Mouse (Mus musculus) stomach, postnatal 0 days (tissue): ENCODE data around the gene Carmil1. TPM values are rescaled to one million over a fixed set of nuclear protein-coding genes. Genes with fewer than 3 reads are reported as not detected.

Experiments
- ATAC-seq: fragments of 200-750 bp; cut with Nextera tagmentation; 2 replicates; pipeline ENCODE4 v1.8.0; 2017; ENCODE audit not compliant: low FRiP score, low TSS enrichment
- DNase-seq: peaks from one replicate; pipeline ENCODE4 v3.0.0-alpha.2; 2016; ENCODE audit warnings: low spot score
- H3K27ac ChIP-seq: fragments of 300-500 bp; sonication (generic); replicated peaks from 2 replicates; pipeline ENCODE4 v1.5.1; 2014; ENCODE audit warnings: mild to moderate bottlenecking, control low read depth
- H3K27me3 ChIP-seq: fragments of 300-500 bp; sonication (generic); 2 replicates; pipeline ENCODE4 v1.6.1; 2014; ENCODE audit warnings: low read length; ENCODE audit not compliant: control insufficient read depth, insufficient read depth
- H3K36me3 ChIP-seq: fragments of 300-500 bp; sonication (generic); 2 replicates; pipeline ENCODE4 v1.6.1; 2014; ENCODE audit warnings: low read length, mixed read lengths; ENCODE audit not compliant: control insufficient read depth, insufficient read depth
- H3K4me1 ChIP-seq: fragments of 300-500 bp; sonication (generic); replicated peaks from 2 replicates; pipeline ENCODE4 v1.6.1; 2014; ENCODE audit warnings: antibody characterized with exemption; ENCODE audit not compliant: control insufficient read depth, insufficient read depth
- H3K4me2 ChIP-seq: fragments of 300-500 bp; sonication (generic); replicated peaks from 2 replicates; pipeline ENCODE4 v1.6.1; 2014; ENCODE audit warnings: low read depth, mild to moderate bottlenecking, control low read depth, moderate library complexity
- H3K4me3 ChIP-seq: fragments of 300-500 bp; sonication (generic); 2 replicates; pipeline ENCODE4 v1.5.1; 2014; ENCODE audit warnings: low read depth, low read length, control low read depth
- H3K9ac ChIP-seq: fragments of 300-500 bp; sonication (generic); 2 replicates; pipeline ENCODE4 v1.6.1; 2014; ENCODE audit warnings: mild to moderate bottlenecking, low read length, control low read depth, mixed read lengths
- H3K9me3 ChIP-seq: fragments of 300-500 bp; sonication (generic); 2 replicates; pipeline ENCODE4 v1.6.1; 2016; ENCODE audit warnings: low read length; ENCODE audit not compliant: control insufficient read depth
- CTCF ChIP-seq: IDR thresholded peaks from 2 replicates; pipeline ENCODE4 v1.5.1; 2016; ENCODE audit warnings: antibody characterized with exemption, low read depth, mild to moderate bottlenecking, moderate library complexity
- EP300 ChIP-seq: optimal IDR thresholded peaks from 2 replicates; pipeline ENCODE3; 2016; ENCODE audit warnings: antibody characterized with exemption
- WGBS: fragments of 180-500 bp; shearing (Covaris S2); extraction: QIAGEN DNeasy Blood & Tissue Kit; methylation state at CpG from one replicate; pipeline ENCODE4 v1.1.7; 2014; 5-methylcytosine and 5-hydroxymethylcytosine counted together
- polyA plus RNA-seq: library from polyadenylated mRNA; unstranded; fragments of >200 nt; fragmentation: Nextera tagmentation; extraction: Ambion mirVana; gene quantifications from 2 replicates; pipeline ENCODE4 v1.2.1, GENCODE M21; 2015

Carmil1 gene
- polyA plus RNA-seq, 1 experiment from 2014 or later, result 17.8 TPM

- no peak overlapping the region for H3K27ac ChIP-seq
- no peak overlapping the region for H3K9ac ChIP-seq
- TF ChIP-seq CTCF (no peak), EP300 (no peak)
- no peaks in the 10 kb centered on the region for H3K27me3 ChIP-seq
- DNase-seq, result no peak
- H3K4me1 ChIP-seq, result no peaks in the 10 kb centered on the region
- no peak for ATAC-seq
- H3K4me3 ChIP-seq, result no peak overlapping the region
- no peaks in the 10 kb centered on the region for H3K36me3 ChIP-seq
- no peak overlapping the region for H3K4me2 ChIP-seq
- H3K9me3 ChIP-seq, result no peaks in the 10 kb centered on the region
- WGBS, result 74% methylated on average over 2 of the region's 2 CpGs
These were observed 6.8 kb upstream of the Carmil1 start for GRCm38 (mm10) chr13:24287381-24287780.

DNA sequence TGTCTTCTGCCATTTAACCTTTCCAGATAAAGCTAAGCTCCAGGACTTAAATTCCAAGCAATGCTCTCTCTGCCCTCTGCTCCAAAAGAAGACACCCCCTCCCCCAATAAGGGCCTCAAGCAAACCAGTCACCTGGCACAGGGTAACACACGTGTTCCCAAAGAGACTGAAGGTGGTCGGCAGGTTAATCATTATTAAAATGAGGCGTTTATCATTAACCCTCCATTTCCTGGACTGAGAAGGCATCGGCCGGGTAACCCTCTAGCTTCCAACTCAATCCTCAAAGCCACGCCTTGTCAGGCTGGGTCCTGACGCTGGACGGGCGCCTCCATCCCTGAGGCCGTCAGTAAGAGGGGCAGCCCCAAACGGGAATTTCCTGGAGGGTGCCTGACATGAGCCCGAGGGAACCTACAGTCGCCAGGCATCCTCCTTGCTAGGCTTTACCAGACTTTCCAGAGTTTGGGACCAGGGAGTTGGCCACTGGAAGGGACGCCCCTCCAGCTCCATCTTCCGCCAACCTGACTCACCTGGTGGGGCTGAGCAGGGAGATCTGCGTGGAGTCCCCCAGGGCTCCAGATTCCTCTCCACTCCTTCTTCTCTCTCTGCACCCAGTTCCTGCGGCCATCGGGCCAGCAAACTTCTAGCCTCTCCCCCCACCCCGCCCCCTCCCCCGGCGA is 695 bp downstream of the Carmil1 start:
- ATAC-seq (no peak), DNase-seq (peak; percentile 48)
- H3K27me3 ChIP-seq, result no peaks in the 10 kb centered on the region
- 3% methylated on average over 18 of the region's 21 CpGs for WGBS
- H3K4me1 ChIP-seq, result no peaks in the 10 kb centered on the region
- H3K36me3 ChIP-seq, result no peaks in the 10 kb centered on the region
- peak overlapping the region; percentile 91; the same call in 1 of the 2 replicates for H3K27ac ChIP-seq
- H3K9ac ChIP-seq, result peak overlapping the region; percentile 73
- no peaks in the 10 kb centered on the region for H3K9me3 ChIP-seq
- peak overlapping the region; percentile 69 for H3K4me3 ChIP-seq
- H3K4me2 ChIP-seq, result peak overlapping the region; percentile 94
- no peak for TF ChIP-seq EP300
- no peak for TF ChIP-seq CTCF

DNA sequence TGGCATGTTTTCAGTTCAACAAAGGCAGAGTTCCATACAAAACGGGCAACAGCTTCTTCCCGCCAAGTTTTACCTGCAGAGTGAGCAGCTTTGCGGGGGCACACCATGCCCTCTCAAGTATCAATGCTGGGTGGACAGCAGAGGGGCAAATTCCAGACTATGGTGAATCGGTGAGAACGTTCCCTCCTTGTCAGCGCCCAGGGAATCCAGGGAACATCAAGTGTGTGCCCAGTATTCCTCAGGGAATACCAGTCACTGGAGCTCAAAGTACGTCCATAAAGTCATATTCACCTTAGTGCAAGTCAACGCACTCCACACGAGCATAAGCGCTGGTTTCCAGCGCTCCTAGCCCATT is 1.2 kb downstream of the Carmil1 start:
- no peak overlapping the region for H3K9ac ChIP-seq

DNA sequence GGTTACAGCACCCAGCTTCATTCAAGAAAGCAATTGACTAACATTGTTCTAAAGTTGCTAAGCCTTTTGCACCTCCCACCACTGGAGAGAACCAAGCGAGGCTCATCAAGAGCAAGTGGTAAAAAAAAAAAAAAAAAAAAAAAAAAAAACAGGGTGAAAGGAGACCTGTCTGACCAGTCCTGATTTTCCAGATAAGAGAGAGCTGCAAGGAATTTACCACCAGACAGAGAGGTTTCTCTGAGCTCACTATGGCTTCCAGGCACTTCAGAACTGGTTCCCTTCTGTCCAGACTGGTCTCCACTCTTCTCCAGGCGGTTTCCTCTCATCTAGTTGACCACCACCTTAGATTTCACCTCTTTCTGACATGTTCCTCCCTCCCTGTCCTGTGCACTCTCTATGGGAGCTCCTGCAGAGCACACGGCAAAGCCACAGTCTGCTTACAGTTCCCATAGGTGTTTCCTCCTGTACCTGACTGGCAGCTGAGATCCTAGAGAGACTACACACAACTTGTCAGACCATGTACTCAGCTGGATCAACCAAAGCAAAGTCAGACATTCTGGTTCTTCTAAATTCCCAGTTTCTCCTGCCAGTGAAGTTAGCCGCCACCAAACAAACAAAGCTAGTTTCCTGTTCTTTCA is 7.7 kb downstream of the Carmil1 start:
- peak; percentile 21 for DNase-seq
- peak; percentile 64 for ATAC-seq
- WGBS, result 45% methylated on average over 4 of the region's 4 CpGs
- Histone ChIP-seq H3K4me3 (no peak overlapping the region), H3K9me3 (no peaks in the 10 kb centered on the region), H3K36me3 (no peaks in the 10 kb centered on the region), H3K4me2 (no peak overlapping the region), H3K27ac (peak overlapping the region; percentile 65; the same call in 1 of the 2 replicates), H3K27me3 (no peaks in the 10 kb centered on the region), H3K9ac (no peak overlapping the region), H3K4me1 (no peaks in the 10 kb centered on the region; the same call in 1 of the 2 replicates)
- no peak for TF ChIP-seq EP300
- no peak for TF ChIP-seq CTCF

More for the DNA sequence above, 1.2 kb downstream of the Carmil1 start:
- Histone ChIP-seq H3K36me3 (no peaks in the 10 kb centered on the region), H3K9me3 (no peaks in the 10 kb centered on the region), H3K4me2 (peak overlapping the region; percentile 94), H3K4me1 (no peaks in the 10 kb centered on the region), H3K27me3 (no peaks in the 10 kb centered on the region), H3K4me3 (peak overlapping the region; percentile 69), H3K27ac (no peak overlapping the region)
- DNase-seq, result no peak
- TF ChIP-seq EP300 (no peak), CTCF (no peak)
- no peak for ATAC-seq
- 52% methylated on average over 11 of the region's 11 CpGs for whole genome bisulfite sequencing

DNA sequence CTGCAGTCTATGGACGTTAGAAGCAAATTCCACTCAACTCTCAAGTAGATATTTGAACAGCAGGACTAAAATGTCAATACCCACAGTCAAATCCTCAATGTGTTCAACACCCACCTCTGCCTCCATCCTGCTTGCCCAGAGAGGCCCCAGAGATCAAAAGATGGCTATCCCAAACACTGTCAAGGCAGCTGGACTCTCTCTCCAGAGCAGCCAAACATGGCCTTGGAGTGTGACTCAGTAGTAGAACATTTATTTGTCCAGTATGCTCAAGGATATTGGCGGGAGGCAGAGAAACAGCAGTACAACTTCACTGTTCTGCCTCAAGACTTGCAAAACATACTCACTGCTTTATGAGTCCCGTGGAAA is 11.5 kb downstream of the Carmil1 start:
- H3K9me3 ChIP-seq, result no peaks in the 10 kb centered on the region
- no peak overlapping the region for H3K27ac ChIP-seq
- no peak for ATAC-seq
- H3K4me2 ChIP-seq, result no peak overlapping the region
- no peak for DNase-seq
- WGBS, result 55% methylated on average over 3 of the region's 3 CpGs
- H3K36me3 ChIP-seq, result no peaks in the 10 kb centered on the region
- TF ChIP-seq EP300, result no peak
- TF ChIP-seq CTCF, result no peak
- H3K9ac ChIP-seq, result no peak overlapping the region
- no peak overlapping the region for H3K4me3 ChIP-seq
- no peaks in the 10 kb centered on the region; the same call in 1 of the 2 replicates for H3K4me1 ChIP-seq
- no peaks in the 10 kb centered on the region for H3K27me3 ChIP-seq

GRCm38 (mm10) chr13:24268355-24269099 is 12.1 kb downstream of the Carmil1 start:
- DNase-seq, result no peak
- no peaks in the 10 kb centered on the region for H3K36me3 ChIP-seq
- no peak overlapping the region for H3K4me3 ChIP-seq
- no peak overlapping the region for H3K4me2 ChIP-seq
- TF ChIP-seq EP300, result no peak
- no peak for TF ChIP-seq CTCF
- WGBS, result 74% methylated on average over 14 of the region's 14 CpGs
- H3K4me1 ChIP-seq, result no peaks in the 10 kb centered on the region; the same call in 1 of the 2 replicates
- no peaks in the 10 kb centered on the region for H3K9me3 ChIP-seq
- H3K9ac ChIP-seq, result no peak overlapping the region
- H3K27ac ChIP-seq, result no peak overlapping the region
- no peaks in the 10 kb centered on the region for H3K27me3 ChIP-seq
- ATAC-seq, result no peak
